Mouse (Mus musculus) embryonic fibroblast, embryonic 13.5 days (primary cell): ENCODE results near the gene Meis2. TPM values are rescaled to one million over a fixed set of nuclear protein-coding genes. Genes with fewer than 3 reads are reported as not detected.

Experiments
- H3K27ac ChIP-seq: 2 replicates; pipeline ENCODE4 v1.5.1; 2012; ENCODE audit warnings: low read length, control low read depth, inconsistent platforms; ENCODE audit not compliant: insufficient read depth
- H3K4me1 ChIP-seq: 2 replicates; pipeline ENCODE4 v1.6.1; 2011; ENCODE audit warnings: low read length; ENCODE audit not compliant: control insufficient read depth, insufficient read depth
- H3K4me3 ChIP-seq: 2 replicates; pipeline ENCODE4 v1.5.1; 2011; ENCODE audit warnings: mild to moderate bottlenecking, control low read depth, low read length; ENCODE audit not compliant: insufficient read depth
- CTCF ChIP-seq: IDR thresholded peaks from 2 replicates; pipeline ENCODE4 v1.5.1; 2011; ENCODE audit warnings: mild to moderate bottlenecking, control low read depth, low read length, moderate library complexity, borderline replicate concordance; ENCODE audit not compliant: insufficient read depth
- POLR2A ChIP-seq: IDR thresholded peaks from 2 replicates; pipeline ENCODE4 v1.6.1; 2011; ENCODE audit warnings: low read depth, mild to moderate bottlenecking, control low read depth, low read length, moderate library complexity
- polyA plus RNA-seq: library from polyadenylated mRNA; stranded (reverse); fragments of >200 nt; gene quantifications from 2 replicates; pipeline ENCODE4 v1.2.4, GENCODE M21; 2011; ENCODE audit warnings: low read depth; ENCODE audit not compliant: missing spikeins, insufficient read length

Meis2 gene
- polyA plus RNA-seq, 1 experiment = 65.5 TPM

DNA sequence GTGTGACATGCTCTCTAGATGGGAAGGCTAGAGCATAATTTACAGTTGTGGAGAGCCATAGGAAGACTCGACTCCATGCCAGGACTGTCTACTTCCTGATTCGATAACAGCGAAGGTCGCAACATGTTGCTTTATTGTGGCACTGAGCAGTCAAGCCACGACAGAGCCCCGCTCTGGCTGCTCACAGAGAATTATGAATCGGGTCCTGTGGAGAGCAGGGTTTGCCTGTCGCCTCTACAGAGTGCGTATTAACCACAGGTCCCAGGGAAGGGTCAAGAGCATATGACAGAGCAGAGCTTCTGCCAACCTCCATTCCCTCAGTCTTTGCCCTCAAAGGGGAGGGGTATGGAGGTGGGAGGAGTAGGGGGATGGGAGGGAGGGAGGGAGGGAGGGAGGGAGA is 80.7 kb downstream of the Meis2 start:
- no peak overlapping the region for H3K27ac ChIP-seq
- no peak overlapping the region for H3K4me3 ChIP-seq
- H3K4me1 ChIP-seq = no peaks in the 10 kb centered on the region
- TF ChIP-seq POLR2A = no peak
- TF ChIP-seq CTCF = no peak

- Histone ChIP-seq H3K27ac (no peak overlapping the region), H3K4me1 (no peaks in the 10 kb centered on the region; the same call in 1 of the 2 replicates), H3K4me3 (no peak overlapping the region)
- no peak for TF ChIP-seq CTCF
- no peak for TF ChIP-seq POLR2A
These were observed 81.2 kb downstream of the Meis2 start for GRCm38 (mm10) chr2:115984487-115984886.

- Histone ChIP-seq H3K27ac (no peak overlapping the region), H3K4me1 (peaks cover 2% of the 10 kb centered on the region)
These were observed 85.1 kb downstream of the Meis2 start for GRCm38 (mm10) chr2:115980490-115980889.

GRCm38 (mm10) chr2:115979683-115980476 is 85.8 kb downstream of the Meis2 start:
- no peak overlapping the region for H3K4me3 ChIP-seq
- H3K4me1 ChIP-seq = peaks cover 2% of the 10 kb centered on the region
- no peak for TF ChIP-seq POLR2A
- no peak for TF ChIP-seq CTCF
- no peak overlapping the region for H3K27ac ChIP-seq

More at GRCm38 (mm10) chr2:115980490-115980889, 85.1 kb downstream of the Meis2 start:
- H3K4me3 ChIP-seq = no peak overlapping the region
- TF ChIP-seq POLR2A = no peak
- TF ChIP-seq CTCF = no peak

- Histone ChIP-seq H3K27ac (no peak overlapping the region), H3K4me3 (no peak overlapping the region), H3K4me1 (peaks cover 2% of the 10 kb centered on the region)
- TF ChIP-seq CTCF (no peak), POLR2A (no peak)
These were observed 87.0 kb downstream of the Meis2 start for GRCm38 (mm10) chr2:115978666-115979065.

GRCm38 (mm10) chr2:115971296-115971805 is 94.3 kb downstream of the Meis2 start:
- TF ChIP-seq POLR2A (no peak), CTCF (no peak)
- no peak overlapping the region for H3K4me3 ChIP-seq
- peaks cover 4% of the 10 kb centered on the region for H3K4me1 ChIP-seq
- peak overlapping the region; percentile 19 for H3K27ac ChIP-seq

- TF ChIP-seq POLR2A = no peak
- no peak for TF ChIP-seq CTCF
- peaks cover 4% of the 10 kb centered on the region for H3K4me1 ChIP-seq
- H3K4me3 ChIP-seq = no peak overlapping the region
- peak overlapping the region; percentile 89 for H3K27ac ChIP-seq
These were observed 95.4 kb downstream of the Meis2 start for GRCm38 (mm10) chr2:115970091-115970820.

DNA sequence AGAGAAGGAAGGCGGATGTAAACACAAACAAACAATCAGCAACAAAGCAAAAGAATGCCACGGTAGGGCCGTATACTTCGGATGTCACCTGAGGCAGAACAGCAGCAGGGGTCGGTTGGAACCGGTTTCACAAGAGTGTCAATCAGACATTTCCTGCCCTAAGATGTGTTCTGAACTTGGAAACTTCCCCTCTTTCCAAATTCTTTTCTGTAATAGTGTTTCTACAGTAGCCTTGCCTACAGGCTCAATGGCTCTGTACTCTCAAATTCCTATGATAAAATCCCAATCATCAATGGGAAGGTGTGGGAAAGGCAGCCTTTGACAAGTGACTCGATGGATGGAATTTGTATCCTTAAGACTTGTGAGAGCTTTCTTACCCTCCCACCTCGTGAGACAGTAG is 96.4 kb downstream of the Meis2 start:
- Histone ChIP-seq H3K4me3 (no peak overlapping the region), H3K4me1 (peaks cover 4% of the 10 kb centered on the region), H3K27ac (no peak overlapping the region)
- TF ChIP-seq POLR2A (no peak), CTCF (no peak)

DNA sequence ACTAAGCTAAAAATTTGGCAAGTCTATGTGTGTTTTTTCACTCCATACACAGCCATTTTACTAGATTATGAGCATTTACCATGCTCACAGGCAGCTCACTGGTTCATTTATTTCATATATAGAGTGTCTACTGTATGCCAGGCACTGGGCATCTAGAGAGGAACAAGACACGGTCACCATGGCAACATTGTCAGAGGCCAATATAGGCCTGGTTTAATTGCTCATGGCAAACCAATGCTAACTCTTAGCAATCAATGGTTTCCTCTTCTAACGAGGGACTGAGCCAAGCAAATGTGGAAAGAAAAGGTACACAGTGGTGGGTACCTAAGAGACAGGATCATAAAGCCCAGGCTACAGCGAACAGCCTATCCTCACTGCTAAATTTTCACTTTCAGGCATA is 100.7 kb downstream of the Meis2 start:
- TF ChIP-seq POLR2A (no peak), CTCF (no peak)
- no peak overlapping the region for H3K4me3 ChIP-seq
- H3K27ac ChIP-seq = no peak overlapping the region
- H3K4me1 ChIP-seq = no peaks in the 10 kb centered on the region; the same call in 1 of the 2 replicates
